Mouse (Mus musculus) olfactory bulb, adult 2 months (tissue): ENCODE results near the gene Sorl1. TPM values are rescaled to one million over a fixed set of nuclear protein-coding genes. Genes with fewer than 3 reads are reported as not detected.

Experiments
- H3K27ac ChIP-seq: fragments of 200-500 bp; 2 replicates; pipeline ENCODE4 v1.5.1; 2012; ENCODE audit warnings: low read depth, low read length; ENCODE audit not compliant: insufficient read depth
- H3K4me1 ChIP-seq: fragments of 200-500 bp; 2 replicates; pipeline ENCODE4 v1.6.1; 2012; ENCODE audit warnings: low read length; ENCODE audit not compliant: control insufficient read depth, insufficient read depth
- H3K4me3 ChIP-seq: fragments of 200-500 bp; 2 replicates; pipeline ENCODE4 v1.5.1; 2012; ENCODE audit warnings: mild to moderate bottlenecking, low read depth, low read length, moderate library complexity; ENCODE audit not compliant: insufficient read depth
- CTCF ChIP-seq: fragments of 200-500 bp; IDR thresholded peaks from 2 replicates; pipeline ENCODE4 v1.5.1; 2012; ENCODE audit warnings: low read depth, mild to moderate bottlenecking, low read length, moderate library complexity; ENCODE audit not compliant: insufficient read depth
- POLR2A ChIP-seq: fragments of 200-500 bp; IDR thresholded peaks from 2 replicates; pipeline ENCODE4 v1.6.1; 2012; ENCODE audit warnings: mild to moderate bottlenecking, low read depth, low read length, moderate library complexity; ENCODE audit not compliant: insufficient read depth
- whole genome bisulfite sequencing: fragments of 180-500 bp; shearing (Covaris S2); methylation state at CpG from one replicate; pipeline ENCODE4 v1.1.7; 2018; 5-methylcytosine and 5-hydroxymethylcytosine counted together
- polyA plus RNA-seq: library from polyadenylated mRNA; stranded (reverse); fragments of >200 nt; gene quantifications from 2 replicates; pipeline ENCODE4 v1.2.4, GENCODE M21; 2012; ENCODE audit warnings: low replicate concordance; ENCODE audit not compliant: missing spikeins, insufficient read depth, insufficient read length

The Sorl1 gene
- polyA plus RNA-seq, 1 experiment = not detected

- TF ChIP-seq CTCF (no peak), POLR2A (no peak)
- 6% methylated on average over 10 of the region's 10 CpGs for WGBS
- Histone ChIP-seq H3K4me1 (peaks cover 11% of the 10 kb centered on the region), H3K4me3 (0 out of 2 replicates have a peak overlapping the region, but pooled peaks have one; percentile 33), H3K27ac (no peak overlapping the region)
Observed at GRCm38 (mm10) chr9:41935979-41936378, 188.1 kb downstream of the Sorl1 start.

- Histone ChIP-seq H3K4me3 (peak overlapping the region; percentile 33), H3K4me1 (peaks cover 11% of the 10 kb centered on the region), H3K27ac (no peak overlapping the region)
- WGBS = 3% methylated on average over 21 of the region's 21 CpGs
- TF ChIP-seq CTCF = no peak
- no peak for TF ChIP-seq POLR2A
Observed at GRCm38 (mm10) chr9:41935373-41935971, 188.6 kb downstream of the Sorl1 start.

- no peak overlapping the region for H3K27ac ChIP-seq
- no peak for TF ChIP-seq POLR2A
- TF ChIP-seq CTCF = no peak
- peak overlapping the region; percentile 33 for H3K4me3 ChIP-seq
- WGBS = 31% methylated on average over 10 of the region's 10 CpGs
- H3K4me1 ChIP-seq = peaks cover 11% of the 10 kb centered on the region
Observed at GRCm38 (mm10) chr9:41934848-41935372, 189.2 kb downstream of the Sorl1 start.

GRCm38 (mm10) chr9:41929986-41930385, 194.1 kb downstream of the Sorl1 start:
- WGBS = 87% methylated on average over 5 of the region's 5 CpGs
- H3K27ac ChIP-seq = no peak overlapping the region

GRCm38 (mm10) chr9:41925721-41926120, 198.4 kb downstream of the Sorl1 start:
- 67% methylated on average over 4 of the region's 4 CpGs for WGBS
- Histone ChIP-seq H3K4me1 (no peaks in the 10 kb centered on the region), H3K27ac (no peak overlapping the region), H3K4me3 (no peak overlapping the region)
- TF ChIP-seq POLR2A (no peak), CTCF (no peak)

More at GRCm38 (mm10) chr9:41929986-41930385, 194.1 kb downstream of the Sorl1 start:
- Histone ChIP-seq H3K4me3 (no peak overlapping the region), H3K4me1 (peaks cover 1% of the 10 kb centered on the region; the same call in 1 of the 2 replicates)
- no peak for TF ChIP-seq POLR2A
- TF ChIP-seq CTCF = no peak

GRCm38 (mm10) chr9:41924140-41924539, 200.0 kb downstream of the Sorl1 start:
- no peaks in the 10 kb centered on the region for H3K4me1 ChIP-seq
- WGBS = 58% methylated on average over 2 of the region's 2 CpGs
- TF ChIP-seq POLR2A = no peak
- no peak for TF ChIP-seq CTCF
- no peak overlapping the region for H3K27ac ChIP-seq
- no peak overlapping the region for H3K4me3 ChIP-seq

GRCm38 (mm10) chr9:41922416-41922815, 201.7 kb downstream of the Sorl1 start:
- H3K4me3 ChIP-seq = no peak overlapping the region
- WGBS = 89% methylated on average over 6 of the region's 6 CpGs
- no peak overlapping the region for H3K27ac ChIP-seq
- no peak for TF ChIP-seq POLR2A
- peaks cover 7% of the 10 kb centered on the region for H3K4me1 ChIP-seq

GRCm38 (mm10) chr9:41918657-41919380, 205.3 kb downstream of the Sorl1 start:
- H3K4me1 ChIP-seq = peaks cover 7% of the 10 kb centered on the region
- H3K27ac ChIP-seq = peak overlapping the region; percentile 7; the same call in 1 of the 2 replicates
- TF ChIP-seq CTCF (no peak), POLR2A (no peak)
- no peak overlapping the region for H3K4me3 ChIP-seq
- 40% methylated on average over 14 of the region's 14 CpGs for WGBS

- H3K27ac ChIP-seq = no peak overlapping the region
- H3K4me3 ChIP-seq = no peak overlapping the region
- no peak for TF ChIP-seq POLR2A
- no peak for TF ChIP-seq CTCF
- 43% methylated on average over 4 of the region's 4 CpGs for WGBS
- H3K4me1 ChIP-seq = peaks cover 7% of the 10 kb centered on the region
Observed at GRCm38 (mm10) chr9:41918155-41918554, 205.9 kb downstream of the Sorl1 start.
